Mouse (Mus musculus) lung, adult 2 months (tissue): ENCODE measurements around the gene Wfdc11.

Source experiments
- CTCF ChIP-seq: fragments of 200-500 bp; IDR thresholded peaks from 2 replicates; pipeline ENCODE4 v1.5.1; 2011; ENCODE audit warnings: mild to moderate bottlenecking, low read length, control low read depth; ENCODE audit not compliant: insufficient read depth
- POLR2A ChIP-seq: fragments of 200-500 bp; IDR thresholded peaks from 2 replicates; pipeline ENCODE4 v1.6.1; 2011; ENCODE audit warnings: low read depth, mild to moderate bottlenecking, control low read depth, low read length, borderline replicate concordance; ENCODE audit errors: extremely low read depth

- peak; percentile 76 for TF ChIP-seq CTCF
- TF ChIP-seq POLR2A, result no peak
These were observed 18.0 kb downstream of the Wfdc11 start, which contains the start of gene Wfdc10 for GRCm38 (mm10) chr2:164655858-164656257.
